Mouse (Mus musculus): ENCODE data around the gene Clcnkb. TPM values are rescaled to one million over a fixed set of nuclear protein-coding genes. Genes with fewer than 3 reads are reported as not detected.

Clcnkb gene
- polyA plus RNA-seq, 1 experiment = 0.23 TPM

- Histone ChIP-seq H3K27me3 (ENCODE audit: control insufficient read depth, insufficient read depth, insufficient read length) (no peaks in the 10 kb centered on the region), H3K79me2 (ENCODE audit: control insufficient read depth, insufficient read depth) (peaks cover 30% of the 10 kb centered on the region), H3K4me3 (peak overlapping the region; percentile 34), H3ac (ENCODE audit: control insufficient read depth, insufficient read length) (peak overlapping the region; percentile 79), H3K36me3 (ENCODE audit: control insufficient read depth, insufficient read depth) (peaks cover 7% of the 10 kb centered on the region), H3K4me2 (ENCODE audit: low read depth) (peak overlapping the region; percentile 96)
- TF ChIP-seq MAX (IDR thresholded peaks at IDR 0.05; ENCODE audit: low read depth) (no peak), TCF3 (IDR thresholded peaks at IDR 0.05; ENCODE audit: insufficient read length, low read depth) (no peak), REST (IDR thresholded peaks at IDR 0.05; ENCODE audit: insufficient read depth, insufficient read length) (no peak), USF1 (IDR thresholded peaks at IDR 0.05; ENCODE audit: low read depth) (no peak), E2F4 (IDR thresholded peaks at IDR 0.05; ENCODE audit: insufficient read depth) (no peak), MYOG (IDR thresholded peaks at IDR 0.05; ENCODE audit: control insufficient read depth in 1 of 3, insufficient read depth in 1 of 3, insufficient read length in 2 of 3, low read depth in 2 of 3) (no peak), MYOD1 (IDR thresholded peaks at IDR 0.05; ENCODE audit: control insufficient read depth in 1 of 3, insufficient read length in 2 of 3, low read depth in 2 of 3) (no peak), CEBPB (IDR thresholded peaks at IDR 0.05; ENCODE audit: insufficient read depth, poor library complexity, severe bottlenecking) (no peak)
Measured at GRCm38 (mm10) chr4:141445328-141445720, 29.5 kb upstream of the Clcnkb start.

DNA sequence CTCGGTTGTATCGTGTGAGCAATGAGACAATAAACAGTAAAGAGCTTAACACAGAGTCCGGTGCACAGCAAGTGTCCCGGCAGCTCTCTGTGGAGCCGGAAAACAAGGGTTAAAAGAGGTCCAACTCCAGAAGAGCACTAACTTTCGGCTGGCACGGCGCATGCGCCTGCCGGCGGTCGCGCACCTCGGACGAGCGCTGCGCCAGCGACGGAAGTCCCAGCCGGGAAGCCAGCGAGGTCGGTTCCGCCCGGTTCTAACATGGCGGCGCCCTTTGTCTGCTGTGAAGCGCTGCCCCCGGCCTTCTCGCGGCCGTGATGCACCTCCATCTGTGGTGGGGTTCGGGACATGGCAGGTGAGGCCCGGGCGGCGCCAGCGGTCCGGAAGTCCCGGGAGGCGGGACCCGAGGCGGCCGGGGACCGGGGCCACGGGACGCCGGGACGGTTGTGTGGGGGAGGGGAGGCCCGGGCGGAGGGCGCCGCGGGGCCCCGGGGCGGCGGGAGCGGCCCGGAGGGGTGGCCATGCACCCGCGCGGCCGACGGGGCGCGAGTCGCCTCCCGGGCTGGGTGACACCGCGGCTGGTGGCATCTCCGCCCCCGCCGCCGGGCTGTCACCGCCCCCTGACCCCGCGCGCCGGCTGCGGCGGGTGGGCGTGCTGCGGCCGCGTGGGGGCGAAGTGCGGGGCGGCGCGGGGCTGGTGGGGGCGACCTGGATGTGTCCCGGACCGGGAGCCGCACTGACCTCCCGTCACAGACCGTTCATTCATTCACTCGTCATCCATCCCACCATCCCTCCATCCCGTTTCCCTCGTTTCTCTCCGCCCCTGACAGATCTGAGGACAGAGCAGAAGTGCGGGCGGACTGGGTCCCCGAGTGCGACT, 28.9 kb upstream of the Clcnkb start, which contains the start of gene Zbtb17:
Gene Zbtb17, plus strand, starts transcription at position 204 of the 877 bp plus-strand sequence.
- H3K36me3 ChIP-seq (ENCODE audit: control insufficient read depth, insufficient read depth) = peaks cover 7% of the 10 kb centered on the region
- H3K4me3 ChIP-seq = peak within 1 kb of the TSS; percentile 34
- peak within 1 kb of the TSS; percentile 79 for H3ac ChIP-seq (ENCODE audit: control insufficient read depth, insufficient read length)
- H3K4me2 ChIP-seq (ENCODE audit: low read depth) = peak within 1 kb of the TSS; percentile 96
- TF ChIP-seq MYOG (IDR thresholded peaks at IDR 0.05; ENCODE audit: control insufficient read depth in 1 of 3, insufficient read depth in 1 of 3, insufficient read length in 2 of 3, low read depth in 2 of 3) (peak in 1 of 3 experiments; percentile 13), E2F4 (IDR thresholded peaks at IDR 0.05; ENCODE audit: insufficient read depth) (no peak), TCF3 (IDR thresholded peaks at IDR 0.05; ENCODE audit: insufficient read length, low read depth) (no peak), MAX (IDR thresholded peaks at IDR 0.05; ENCODE audit: low read depth) (no peak), POLR2AphosphoS2 (IDR thresholded peaks at IDR 0.05; ENCODE audit: insufficient read length, low read depth) (peak; percentile 60), POLR2A (IDR thresholded peaks at IDR 0.05; ENCODE audit: insufficient read length, low read depth) (peak; percentile 74), SRF (IDR thresholded peaks at IDR 0.05; ENCODE audit: control insufficient read depth, insufficient read length, low read depth) (peak; percentile 73)
- H3K79me2 ChIP-seq (ENCODE audit: control insufficient read depth, insufficient read depth) = peaks cover 30% of the 10 kb centered on the region
- no peaks in the 10 kb centered on the region for H3K27me3 ChIP-seq (ENCODE audit: control insufficient read depth, insufficient read depth, insufficient read length)

- peak overlapping the region; percentile 34 for H3K4me3 ChIP-seq
- TF ChIP-seq TCF3 (IDR thresholded peaks at IDR 0.05; ENCODE audit: insufficient read length, low read depth) (no peak), E2F4 (IDR thresholded peaks at IDR 0.05; ENCODE audit: insufficient read depth) (no peak), MYOG (IDR thresholded peaks at IDR 0.05; ENCODE audit: control insufficient read depth in 1 of 3, insufficient read depth in 1 of 3, insufficient read length in 2 of 3, low read depth in 2 of 3) (no peak), USF1 (IDR thresholded peaks at IDR 0.05; ENCODE audit: low read depth) (no peak), CEBPB (IDR thresholded peaks at IDR 0.05; ENCODE audit: insufficient read depth, poor library complexity, severe bottlenecking) (no peak), SRF (IDR thresholded peaks at IDR 0.05; ENCODE audit: control insufficient read depth, insufficient read length, low read depth) (no peak), REST (IDR thresholded peaks at IDR 0.05; ENCODE audit: insufficient read depth, insufficient read length) (no peak), MYOD1 (IDR thresholded peaks at IDR 0.05; ENCODE audit: control insufficient read depth in 1 of 3, insufficient read length in 2 of 3, low read depth in 2 of 3) (no peak), POLR2AphosphoS2 (IDR thresholded peaks at IDR 0.05; ENCODE audit: insufficient read length, low read depth) (no peak), TCF12 (IDR thresholded peaks at IDR 0.05; ENCODE audit: insufficient read depth, poor library complexity, severe bottlenecking) (no peak), POLR2A (IDR thresholded peaks at IDR 0.05; ENCODE audit: insufficient read length, low read depth) (no peak), MAX (IDR thresholded peaks at IDR 0.05; ENCODE audit: low read depth) (no peak)
- H3K79me2 ChIP-seq (ENCODE audit: control insufficient read depth, insufficient read depth) = peaks cover 30% of the 10 kb centered on the region
- H3ac ChIP-seq (ENCODE audit: control insufficient read depth, insufficient read length) = peak overlapping the region; percentile 79
- H3K36me3 ChIP-seq (ENCODE audit: control insufficient read depth, insufficient read depth) = peaks cover 7% of the 10 kb centered on the region
- peak overlapping the region; percentile 93 for H3K4me2 ChIP-seq (ENCODE audit: low read depth)
- no peaks in the 10 kb centered on the region for H3K27me3 ChIP-seq (ENCODE audit: control insufficient read depth, insufficient read depth, insufficient read length)
Measured at GRCm38 (mm10) chr4:141443641-141444429, 28.0 kb upstream of the Clcnkb start.

GRCm38 (mm10) chr4:141440877-141441276, 25.1 kb upstream of the Clcnkb start:
- TF ChIP-seq USF1 (IDR thresholded peaks at IDR 0.05; ENCODE audit: low read depth) (no peak), TCF12 (IDR thresholded peaks at IDR 0.05; ENCODE audit: insufficient read depth, poor library complexity, severe bottlenecking) (no peak), POLR2A (IDR thresholded peaks at IDR 0.05; ENCODE audit: insufficient read length, low read depth) (no peak), MYOG (IDR thresholded peaks at IDR 0.05; ENCODE audit: control insufficient read depth in 1 of 3, insufficient read depth in 1 of 3, insufficient read length in 2 of 3, low read depth in 2 of 3) (no peak), POLR2AphosphoS2 (IDR thresholded peaks at IDR 0.05; ENCODE audit: insufficient read length, low read depth) (no peak), E2F4 (IDR thresholded peaks at IDR 0.05; ENCODE audit: insufficient read depth) (no peak), MAX (IDR thresholded peaks at IDR 0.05; ENCODE audit: low read depth) (no peak), REST (IDR thresholded peaks at IDR 0.05; ENCODE audit: insufficient read depth, insufficient read length) (no peak), TCF3 (IDR thresholded peaks at IDR 0.05; ENCODE audit: insufficient read length, low read depth) (no peak), MYOD1 (IDR thresholded peaks at IDR 0.05; ENCODE audit: control insufficient read depth in 1 of 3, insufficient read length in 2 of 3, low read depth in 2 of 3) (no peak), CEBPB (IDR thresholded peaks at IDR 0.05; ENCODE audit: insufficient read depth, poor library complexity, severe bottlenecking) (no peak), SRF (IDR thresholded peaks at IDR 0.05; ENCODE audit: control insufficient read depth, insufficient read length, low read depth) (no peak)
- Histone ChIP-seq H3K36me3 (ENCODE audit: control insufficient read depth, insufficient read depth) (no peaks in the 10 kb centered on the region), H3K4me3 (no peak overlapping the region), H3K27me3 (ENCODE audit: control insufficient read depth, insufficient read depth, insufficient read length) (no peaks in the 10 kb centered on the region), H3K4me2 (ENCODE audit: low read depth) (no peak overlapping the region), H3ac (ENCODE audit: control insufficient read depth, insufficient read length) (no peak overlapping the region), H3K79me2 (ENCODE audit: control insufficient read depth, insufficient read depth) (peaks cover 10% of the 10 kb centered on the region)
